Mouse (Mus musculus) embryo, embryonic 11 days (tissue): Measurements from ENCODE around the gene Cfap45.

Experiments used
- DNase-seq: peaks from one replicate; pipeline ENCODE4 v3.0.0-alpha.2; 2015

The Cfap45 gene

GRCm38 (mm10) chr1:172497428-172497827, 23.2 kb upstream of the Cfap45 start:
- no peak for DNase-seq

GRCm38 (mm10) chr1:172499765-172500441, 20.7 kb upstream of the Cfap45 start, which contains the start of gene Tagln2:
Tagln2 (plus strand) TSS chr1:172500047.
- DNase-seq = peak; percentile 88

- DNase-seq = peak; percentile 52
These were observed 19.9 kb upstream of the Cfap45 start for GRCm38 (mm10) chr1:172500451-172501370.

GRCm38 (mm10) chr1:172501371-172502144, 19.0 kb upstream of the Cfap45 start:
- peak; percentile 35 for DNase-seq

GRCm38 (mm10) chr1:172502145-172503110, 18.2 kb upstream of the Cfap45 start:
- DNase-seq = peak; percentile 35

- DNase-seq = peak; percentile 28
These were observed 17.2 kb upstream of the Cfap45 start for GRCm38 (mm10) chr1:172503111-172503997.

- no peak for DNase-seq
These were observed 15.8 kb upstream of the Cfap45 start for GRCm38 (mm10) chr1:172504756-172505155.

- no peak for DNase-seq
These were observed 13.6 kb upstream of the Cfap45 start for GRCm38 (mm10) chr1:172507001-172507400.

- no peak for DNase-seq
These were observed 12.9 kb upstream of the Cfap45 start for GRCm38 (mm10) chr1:172507701-172508100.

GRCm38 (mm10) chr1:172508172-172508571, 12.4 kb upstream of the Cfap45 start:
- DNase-seq = no peak

GRCm38 (mm10) chr1:172509235-172509634, 11.4 kb upstream of the Cfap45 start:
- DNase-seq = no peak

GRCm38 (mm10) chr1:172509983-172510382, 10.6 kb upstream of the Cfap45 start:
- DNase-seq = no peak

GRCm38 (mm10) chr1:172510421-172510972, 10.1 kb upstream of the Cfap45 start:
- no peak for DNase-seq

GRCm38 (mm10) chr1:172512962-172513361, 7.6 kb upstream of the Cfap45 start:
- DNase-seq = peak; percentile 62

GRCm38 (mm10) chr1:172513525-172514212, 6.9 kb upstream of the Cfap45 start:
- DNase-seq = no peak

- DNase-seq = no peak
These were observed 6.4 kb upstream of the Cfap45 start for GRCm38 (mm10) chr1:172514213-172514529.

- DNase-seq = no peak
These were observed 5.9 kb upstream of the Cfap45 start for GRCm38 (mm10) chr1:172514551-172515268.

- DNase-seq = no peak
These were observed 5.2 kb upstream of the Cfap45 start for GRCm38 (mm10) chr1:172515396-172515795.

GRCm38 (mm10) chr1:172518013-172518412, 2.6 kb upstream of the Cfap45 start:
- no peak for DNase-seq
